Mouse (Mus musculus): ENCODE results near the gene Nxf7. TPM values are rescaled to one million over a fixed set of nuclear protein-coding genes. Genes with fewer than 3 reads are reported as not detected.
"Not testable (repeated sequence)": the region's sequence is repeated elsewhere in the genome, so short reads cannot be mapped to it uniquely, and the experiment has no call there.

Gene Nxf7
- not detected for total RNA-seq (2021)
- long read RNA-seq, experiment 1 = 0 reads
- long read RNA-seq, experiment 2 = 0 reads

- intact Hi-C loops (cut with DNase I) = no loop called here
- no peak for DNase-seq
Measured at GRCm38 (mm10) chrX:135598677-135599076, at the start of gene Nxf7. Gene Nxf7, minus strand, starts transcription at chrX:135598777.

GRCm38 (mm10) chrX:135627605-135628004 lies 29.0 kb upstream of the Nxf7 start, which contains the start of gene Prame:
Gene Prame, minus strand, starts transcription at chrX:135627705.
- DNase-seq = no peak
- intact Hi-C loops (cut with DNase I) = no loop called here

- intact Hi-C loops (cut with DNase I) = loop anchor here (2.0 kb wide), 1 partner anchor 47 kb away; no protein-coding TSS in a partner anchor
- DNase-seq = not testable (repeated sequence)
Measured at GRCm38 (mm10) chrX:135601298-135602029, 2.9 kb upstream of the Nxf7 start.

DNA sequence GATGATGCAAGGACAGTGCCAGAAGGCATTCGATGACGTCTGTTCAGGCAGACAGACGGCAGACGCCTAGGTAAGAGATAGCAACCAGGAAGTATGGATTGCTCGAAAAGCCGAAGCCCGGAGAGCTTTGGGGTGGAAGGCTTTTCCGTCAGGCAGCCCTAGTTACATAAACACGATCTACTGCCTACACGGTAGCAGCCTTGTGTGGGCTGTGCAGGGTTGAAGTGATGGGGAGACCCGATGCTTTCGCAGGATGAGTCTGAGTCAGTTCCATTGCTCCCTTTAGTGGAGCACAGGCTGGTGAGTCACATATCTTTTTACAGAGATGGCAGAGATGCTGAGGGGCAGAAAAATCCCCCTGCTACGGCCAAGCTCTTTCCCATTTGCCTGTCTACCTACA lies 481 bp downstream of the Nxf7 start:
- intact Hi-C loops (cut with DNase I) = no loop called here

GRCm38 (mm10) chrX:135576412-135576811 lies 22.2 kb downstream of the Nxf7 start:
- intact Hi-C loops (cut with DNase I) = no loop called here
- no peak for DNase-seq

More for the DNA sequence above, 481 bp downstream of the Nxf7 start:
- no peak for DNase-seq

GRCm38 (mm10) chrX:135574958-135575628 lies 23.5 kb downstream of the Nxf7 start:
- intact Hi-C loops (cut with DNase I) = not testable (repeated sequence)

DNA sequence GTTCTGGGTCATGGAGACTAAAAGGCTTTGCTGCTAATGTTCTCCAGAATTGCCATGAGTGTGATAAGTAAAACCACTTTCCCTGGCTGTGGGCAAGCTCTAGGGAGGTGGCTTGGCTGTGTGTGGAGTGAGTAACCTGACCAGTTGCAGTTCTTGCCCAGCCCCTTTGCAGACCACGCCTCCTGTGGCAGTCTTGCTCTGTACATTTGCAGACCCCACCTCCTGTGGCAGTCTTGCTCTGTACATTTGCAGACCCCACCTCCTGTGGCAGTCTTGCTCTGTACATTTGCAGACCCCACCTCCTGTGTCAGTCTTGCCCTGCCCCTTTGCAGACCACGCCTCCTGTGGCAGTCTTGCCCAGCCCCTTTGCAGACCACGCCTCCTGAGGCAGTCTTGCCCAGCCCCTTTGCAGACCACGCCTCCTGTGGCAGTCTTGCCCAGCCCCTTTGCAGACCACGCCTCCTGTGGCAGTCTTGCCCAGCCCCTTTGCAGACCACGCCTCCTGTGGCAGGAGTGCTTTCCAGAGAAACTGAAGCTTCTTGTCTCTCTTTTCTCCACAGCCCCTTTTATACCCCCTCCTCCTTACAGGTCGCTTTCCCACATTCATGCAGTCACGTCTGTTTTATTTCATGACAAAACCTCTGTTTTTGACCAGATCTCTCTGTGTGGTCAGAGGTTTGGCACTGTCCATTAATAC lies 24.2 kb downstream of the Nxf7 start:
- DNase-seq; intact Hi-C loops (cut with DNase I): not testable (repeated sequence)

More at GRCm38 (mm10) chrX:135574958-135575628, 23.5 kb downstream of the Nxf7 start:
- not testable (repeated sequence) for DNase-seq

- intact Hi-C loops (cut with DNase I) = not testable (repeated sequence)
- DNase-seq = peak; percentile 12 to 17
Measured at GRCm38 (mm10) chrX:135569467-135569866, 29.1 kb downstream of the Nxf7 start.

GRCm38 (mm10) chrX:135564934-135565333 lies 33.6 kb downstream of the Nxf7 start:
- intact Hi-C loops (cut with DNase I); DNase-seq: not testable (repeated sequence)

DNA sequence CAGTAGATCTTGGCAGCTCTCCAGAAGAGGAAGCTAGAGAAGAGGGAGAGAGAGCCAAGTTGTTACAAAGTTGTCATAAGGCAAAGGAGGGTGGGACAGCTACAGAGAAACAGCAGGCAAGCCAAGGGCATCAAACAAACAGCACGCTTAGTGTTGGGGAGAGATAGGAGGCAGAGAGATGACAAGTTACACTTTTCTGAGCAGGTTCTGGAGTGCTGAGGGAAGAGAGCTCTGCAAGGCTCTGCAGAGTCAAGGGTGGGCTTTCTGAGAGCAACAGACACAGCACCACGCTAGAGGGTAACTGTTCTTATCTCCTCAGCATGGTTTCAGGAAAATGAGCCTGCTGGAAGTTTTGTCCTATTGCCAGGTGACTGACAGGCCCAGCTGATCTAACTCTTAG lies 35.7 kb downstream of the Nxf7 start:
- intact Hi-C loops (cut with DNase I) = no loop called here
- DNase-seq = no peak

DNA sequence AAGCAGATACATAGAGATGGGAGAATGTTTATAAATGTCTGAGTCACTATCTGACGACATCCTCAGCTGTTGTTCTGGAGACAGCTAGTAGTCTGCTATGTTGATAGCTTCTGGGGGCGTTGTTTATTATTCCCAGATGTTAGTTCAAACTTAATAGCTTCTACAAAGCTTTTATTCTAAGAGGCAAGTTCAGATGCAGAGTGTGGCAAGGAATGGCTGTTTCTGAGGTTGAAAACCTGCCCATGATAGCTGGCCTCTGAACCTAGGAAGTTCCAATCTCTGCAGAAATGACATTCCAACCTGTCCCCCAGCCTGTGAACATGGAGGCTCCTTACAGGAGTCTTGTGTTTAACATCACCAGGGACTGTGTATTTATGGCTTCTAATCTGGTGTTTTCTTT lies 36.9 kb downstream of the Nxf7 start:
- intact Hi-C loops (cut with DNase I); DNase-seq: not testable (repeated sequence)

GRCm38 (mm10) chrX:135560933-135561332 lies 37.6 kb downstream of the Nxf7 start:
- intact Hi-C loops (cut with DNase I) = not testable (repeated sequence)

DNA sequence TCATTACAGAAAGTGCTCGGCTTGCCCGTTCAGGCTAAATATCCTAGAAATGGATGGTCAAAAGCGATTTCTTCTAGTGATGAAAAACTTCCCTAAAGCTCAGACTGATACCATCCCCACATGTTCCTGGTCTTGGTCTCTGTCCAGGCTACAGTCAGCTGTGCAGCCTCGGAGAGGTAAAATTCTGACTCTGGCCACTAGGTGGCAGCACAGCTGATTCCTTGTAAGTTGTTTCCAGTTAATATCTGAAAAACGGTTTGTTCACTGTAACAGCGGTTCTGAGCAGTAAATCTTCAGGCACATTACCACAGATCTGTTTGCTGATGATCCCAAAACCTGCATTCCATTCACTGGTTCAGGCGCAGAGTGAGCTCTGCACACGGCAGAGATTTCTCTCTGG lies 38.9 kb downstream of the Nxf7 start:
- intact Hi-C loops (cut with DNase I) = not testable (repeated sequence)
- peak in 1 of 2 experiments; percentile 24 for DNase-seq

More at GRCm38 (mm10) chrX:135560933-135561332, 37.6 kb downstream of the Nxf7 start:
- DNase-seq = peak in 1 of 2 experiments; percentile 20

Other genes starting within 250 kb of the Nxf7 start
- not detected for gene Gm5128, start 225.5 kb downstream of the Nxf7 start, total RNA-seq (2021)
- not detected for gene Gm7903, start 164.9 kb downstream of the Nxf7 start, total RNA-seq (2021)
- not detected for gene AV320801, start 104.2 kb downstream of the Nxf7 start, total RNA-seq (2021)
- not detected for gene Prame, start 28.9 kb upstream of the Nxf7 start, total RNA-seq (2021)
- gene Tcp11x2, start 95.0 kb upstream of the Nxf7 start, total RNA-seq (2021) = not detected
- gene Tmsb15a, start 126.5 kb upstream of the Nxf7 start, total RNA-seq (2021) = not detected
- 1 to 10 TPM; 2.6 to 3.8 TPM for gene Armcx5, start 144.0 kb upstream of the Nxf7 start, total RNA-seq (2021)
- 10 to 100 TPM; 13.7 to 16.2 TPM for gene Gprasp1, start 144.0 kb upstream of the Nxf7 start, total RNA-seq (2021)
- 1 to 10 TPM; 2.3 to 5.3 TPM for gene Bhlhb9, start 198.8 kb upstream of the Nxf7 start, total RNA-seq (2021)
- gene Gprasp2, start 240.3 kb upstream of the Nxf7 start, total RNA-seq (2021) = 1 to 10 TPM in 1 of 2 experiments, under 1 TPM in 1; 0.72 to 1.9 TPM

All from gastrocnemius, postnatal 36 days (tissue).